Mouse (Mus musculus) G1E (cell line): ENCODE measurements around the gene C1rb.

Experiments used
- CTCF ChIP-seq: IDR thresholded peaks from 2 replicates; pipeline ENCODE4 v1.5.1; 2012; ENCODE audit warnings: low read depth, low read length, inconsistent platforms, mixed read lengths
- GATA1 ChIP-seq: IDR thresholded peaks from 2 replicates; pipeline ENCODE4 v1.6.1; 2012; ENCODE audit warnings: borderline replicate concordance, low read length, inconsistent platforms, mixed read lengths
- GATA2 ChIP-seq: IDR thresholded peaks from 2 replicates; pipeline ENCODE4 v1.6.1; 2012; ENCODE audit warnings: low read depth, low read length, inconsistent platforms, borderline replicate concordance
- POLR2AphosphoS5 ChIP-seq: IDR thresholded peaks from 2 replicates; pipeline ENCODE4 v1.6.1; 2012; ENCODE audit warnings: low read depth, low read length, inconsistent platforms; ENCODE audit not compliant: insufficient replicate concordance
- TAL1 ChIP-seq: conservative IDR thresholded peaks from 2 replicates; pipeline ENCODE4 v1.6.1; 2012; ENCODE audit warnings: low read depth, low read length, inconsistent platforms, mixed read lengths

DNA sequence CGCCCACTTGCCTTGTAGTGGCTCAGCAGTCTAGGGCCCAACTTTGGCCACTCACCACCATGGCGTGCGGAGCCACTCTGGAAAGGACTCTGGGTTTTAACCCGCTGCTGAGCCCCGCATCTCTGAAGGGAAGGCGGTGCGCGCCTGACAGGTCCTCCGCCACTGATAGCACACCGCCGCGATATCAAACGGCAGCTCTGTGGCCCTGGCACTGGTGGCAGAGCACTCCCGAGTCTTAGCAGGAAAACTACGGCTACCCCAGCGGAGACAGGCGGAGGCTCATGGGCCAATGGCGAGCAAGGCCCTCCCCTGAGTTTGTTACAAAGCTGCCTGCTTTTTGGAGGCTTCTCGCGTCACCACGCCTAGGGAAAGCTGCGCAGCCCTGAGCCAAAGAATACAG lies 17.3 kb upstream of the C1rb start:
- TF ChIP-seq CTCF (no peak), GATA1 (no peak), POLR2AphosphoS5 (no peak), TAL1 (no peak), GATA2 (no peak)
